Mouse (Mus musculus) cerebellum, adult 9-10 months (tissue): Measurements from ENCODE around the gene Olfr974.
"Not testable (repeated sequence)": the region's sequence is repeated elsewhere in the genome, so short reads cannot be mapped to it uniquely, and the experiment has no call there.

Experiments used
- DNase-seq: peaks from one replicate; pipeline ENCODE4 v3.0.0; 2022

Gene Olfr974

DNA sequence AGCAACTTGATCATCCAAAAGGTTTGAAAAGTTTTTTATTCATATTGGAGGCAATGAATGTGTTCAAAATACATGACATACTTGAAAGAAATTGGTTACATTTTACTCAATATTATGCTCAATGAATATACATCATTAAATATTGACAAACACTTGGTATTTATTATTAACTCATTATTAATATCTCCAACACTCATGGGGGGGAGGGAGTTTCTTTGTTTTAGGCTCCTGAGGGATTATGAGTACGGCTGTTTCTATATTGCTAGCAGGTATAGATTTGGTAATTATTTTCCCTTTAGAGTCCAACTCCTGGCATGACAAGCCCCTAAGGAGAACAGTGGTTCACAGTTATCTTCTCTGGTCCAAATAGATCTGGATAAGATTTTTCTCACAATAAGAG lies at the start of gene Olfr974:
Gene Olfr974, plus strand, starts transcription at position 301 of the 400 bp plus-strand sequence.
- DNase-seq = no peak

DNA sequence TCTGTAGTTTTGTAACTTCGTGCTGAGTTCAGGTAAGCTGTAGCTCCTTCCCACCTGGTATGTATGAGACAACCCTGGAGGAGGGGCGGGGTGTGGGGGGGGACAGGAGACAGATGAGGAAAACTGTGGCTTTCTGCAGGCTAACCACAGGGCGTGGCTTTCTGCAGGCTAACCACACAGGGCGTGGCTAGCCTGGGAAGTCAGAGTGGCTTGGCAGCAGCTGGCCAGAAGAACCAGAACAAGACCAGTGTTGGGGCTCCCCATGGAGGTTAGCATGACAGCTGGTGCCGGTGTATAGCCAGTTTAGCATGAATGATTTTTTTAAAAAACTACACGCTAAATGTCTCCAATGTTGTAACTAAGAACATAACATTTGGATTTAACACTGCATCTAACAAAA lies 32.2 kb upstream of the Olfr974 start:
- no peak for DNase-seq

DNA sequence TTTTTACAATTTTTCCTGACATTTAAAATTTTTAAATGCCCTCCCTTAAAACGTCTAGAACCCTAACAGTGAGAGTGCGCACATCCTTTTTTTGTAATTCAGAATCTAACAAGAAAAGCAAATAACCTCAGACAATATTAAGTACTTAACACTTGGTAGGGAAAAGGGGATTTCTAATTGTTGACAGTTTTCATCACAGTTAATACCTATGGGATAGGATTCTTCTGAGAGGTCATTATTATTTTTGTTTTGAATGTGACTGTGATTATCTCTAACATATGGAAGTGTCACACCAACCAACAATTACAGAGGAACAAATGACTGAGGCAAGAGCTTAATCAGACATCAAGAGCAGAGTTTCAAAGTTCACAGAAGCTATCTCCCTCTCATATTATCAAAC lies 30.3 kb upstream of the Olfr974 start, which contains the start of gene Olfr229:
Gene Olfr229, plus strand, starts transcription at position 301 of the 400 bp plus-strand sequence.
- DNase-seq = no peak

DNA sequence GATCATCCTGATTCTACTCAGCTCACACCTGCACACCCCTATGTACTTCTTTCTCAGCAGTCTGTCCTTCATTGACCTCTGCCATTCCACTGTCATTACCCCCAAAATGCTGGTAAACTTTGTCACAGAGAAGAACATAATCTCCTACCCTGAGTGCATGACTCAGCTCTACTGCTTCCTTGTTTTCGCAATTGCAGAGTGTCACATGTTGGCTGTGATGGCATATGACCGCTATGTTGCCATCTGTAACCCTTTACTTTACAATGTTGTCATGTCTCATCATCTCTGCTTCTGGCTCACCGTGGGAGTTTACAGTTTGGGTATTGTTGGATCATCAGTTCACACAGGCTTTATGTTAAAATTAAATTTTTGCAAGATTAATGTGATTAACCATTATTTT lies 27.4 kb upstream of the Olfr974 start:
- no peak for DNase-seq

DNA sequence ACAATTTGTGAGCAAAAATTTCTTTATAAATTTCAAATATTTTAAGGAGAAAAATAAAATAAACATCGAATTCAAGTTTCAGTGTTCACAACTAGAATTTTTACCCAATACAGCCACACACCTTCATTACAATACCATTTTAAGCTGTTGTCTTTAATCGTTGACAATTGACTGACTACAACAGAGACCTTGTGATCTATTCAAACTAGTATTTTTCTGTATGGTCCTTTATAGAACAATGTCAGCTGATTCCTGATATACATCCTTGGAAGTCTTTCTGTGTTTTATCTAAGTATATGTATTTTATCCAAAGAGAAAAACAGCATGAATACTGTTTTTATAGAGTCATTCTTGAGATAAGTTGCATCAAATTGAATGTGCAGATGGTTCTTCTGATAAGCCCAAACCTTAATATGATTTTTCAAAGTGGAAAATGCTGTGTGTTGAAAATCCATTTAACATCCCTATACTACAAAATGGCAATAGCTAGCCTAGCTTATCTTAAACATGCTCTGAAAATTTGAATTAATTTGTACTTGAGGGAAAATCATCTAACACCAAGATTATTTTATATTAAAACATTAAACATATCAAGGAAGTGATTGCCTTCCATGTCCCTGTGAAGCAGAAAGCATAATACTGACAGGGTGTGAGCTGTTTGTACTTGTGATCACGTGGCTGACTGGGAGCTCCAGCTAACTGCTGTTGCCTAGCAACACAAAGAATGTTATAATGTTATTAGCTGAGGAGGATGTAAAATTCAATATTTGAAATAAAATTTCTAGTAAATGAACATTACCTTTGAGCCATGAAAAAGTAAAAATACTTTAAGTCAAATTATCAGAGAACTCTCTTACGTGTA lies 9.1 kb upstream of the Olfr974 start:
- DNase-seq = not testable (repeated sequence)

DNA sequence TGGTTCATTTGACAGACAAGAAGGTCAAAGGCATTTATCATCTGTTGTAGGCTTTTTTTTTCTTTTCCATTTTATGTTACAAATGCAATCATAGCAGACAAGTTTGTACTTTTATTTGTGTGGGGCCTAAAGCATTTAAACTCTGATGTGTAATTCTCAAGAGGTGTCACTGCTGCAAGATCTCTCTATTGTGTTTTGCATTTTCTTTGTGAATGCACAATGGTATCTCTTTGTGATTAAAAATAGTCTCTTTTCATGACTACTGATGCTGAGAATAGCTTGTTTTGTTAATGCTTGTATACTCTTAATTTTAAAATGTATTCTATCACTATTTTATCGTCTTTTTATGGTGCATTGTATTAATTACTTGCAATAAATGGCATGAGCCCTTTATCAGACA lies 8.5 kb upstream of the Olfr974 start:
- DNase-seq = not testable (repeated sequence)

DNA sequence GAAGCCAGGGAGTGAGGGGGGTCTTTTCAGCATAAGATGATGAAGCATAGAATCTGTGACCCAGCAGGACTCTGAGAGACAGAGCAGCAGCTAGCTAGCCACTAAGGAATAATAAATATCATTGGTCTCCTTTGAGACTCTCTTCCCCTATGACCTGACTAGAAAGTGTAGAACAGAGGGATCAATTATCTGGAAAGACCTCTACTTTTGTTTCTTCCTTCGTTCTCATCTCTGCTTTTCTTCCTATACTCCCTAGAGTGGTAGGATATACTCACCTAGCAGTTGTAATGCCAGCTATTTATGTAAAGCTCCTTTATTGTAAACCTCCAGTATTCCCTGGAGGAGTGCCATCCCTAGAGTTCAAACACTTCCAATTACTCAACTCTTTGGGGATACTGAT lies 14.6 kb downstream of the Olfr974 start, which contains the start of gene Olfr975:
Gene Olfr975, minus strand, starts transcription at position 101 of the 400 bp plus-strand sequence.
- no peak for DNase-seq

DNA sequence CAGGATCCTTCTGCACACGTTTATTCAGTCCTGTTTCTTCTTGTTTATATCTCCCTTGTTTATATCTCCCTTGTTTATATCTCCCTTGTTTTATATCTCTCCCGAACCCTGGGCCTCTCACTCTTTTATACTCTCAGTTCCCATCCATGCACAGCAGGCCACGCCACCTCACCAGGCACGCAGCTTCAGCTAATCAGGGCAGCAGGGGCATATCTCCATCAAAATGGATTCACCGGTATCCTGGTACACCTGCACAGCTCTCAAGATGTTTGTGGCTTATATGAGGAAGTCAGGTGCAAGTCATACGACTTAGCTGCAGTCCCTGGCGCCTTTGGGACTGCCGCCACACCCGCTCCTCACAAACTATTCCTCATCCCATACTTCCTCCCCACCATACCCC lies 23.7 kb downstream of the Olfr974 start, which contains the start of gene Olfr976:
Gene Olfr976, minus strand, starts transcription at position 101 of the 400 bp plus-strand sequence.
- DNase-seq = not testable (repeated sequence)

DNA sequence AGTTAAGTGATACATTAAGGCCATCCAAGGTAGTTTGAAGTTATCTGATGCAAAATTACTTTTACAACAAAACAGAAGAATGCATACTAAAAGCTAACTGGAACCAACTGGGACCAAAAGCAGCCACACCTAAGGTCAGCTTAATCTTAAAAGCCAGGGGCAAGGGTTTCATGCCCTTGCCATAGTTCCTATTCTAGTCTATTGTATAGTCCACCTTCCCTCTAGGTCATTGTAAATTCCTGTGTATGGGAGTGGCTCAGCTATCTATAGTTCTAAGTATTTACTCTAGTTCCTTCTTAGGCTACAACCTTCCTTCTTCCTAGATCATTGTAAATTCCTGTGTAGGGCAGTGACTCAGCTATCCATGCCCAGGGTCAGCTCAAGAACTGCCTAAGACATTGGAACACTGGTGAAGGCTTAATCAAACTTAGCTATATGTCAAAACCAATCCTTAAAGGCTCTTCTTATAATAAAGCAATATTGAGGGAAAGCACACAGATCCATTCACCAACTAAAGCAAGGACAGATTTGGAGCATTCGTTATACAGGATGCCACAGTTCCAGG lies 39.4 kb downstream of the Olfr974 start:
- not testable (repeated sequence) for DNase-seq

DNA sequence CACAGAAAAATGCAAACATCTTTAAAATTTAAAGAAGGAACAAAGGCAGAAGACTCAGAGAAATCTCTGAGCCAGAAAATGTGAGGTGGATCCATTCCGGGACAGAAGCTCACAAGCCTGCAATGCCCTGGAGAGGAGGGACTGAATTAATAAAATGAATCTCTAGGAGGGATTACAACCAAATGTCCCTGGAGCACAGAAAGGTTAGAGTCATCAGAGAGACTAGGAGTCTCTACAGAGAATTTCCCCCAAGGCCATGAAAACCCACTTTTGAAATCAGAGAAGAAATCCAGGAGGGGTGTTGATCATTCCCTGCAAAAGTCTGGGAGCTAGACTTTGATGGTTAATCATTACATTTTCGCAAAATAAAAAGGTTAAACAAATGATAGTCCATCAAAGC lies 54.5 kb downstream of the Olfr974 start, which contains the start of gene Olfr978:
Gene Olfr978, plus strand, starts transcription at position 301 of the 400 bp plus-strand sequence.
- no peak for DNase-seq
